Mouse (Mus musculus) myocyte (in vitro differentiated cells): ENCODE measurements at regions not wholly inside any gene's neighbourhood (a gene's known extent, or its start where the extent isn't known, plus 50 kb on each side); places are given as distances from the start of the nearest gene placed in this dataset.

Source experiments
- H3K27me3 ChIP-seq: one replicate; pipeline ENCODE4 v1.6.1; 2011; ENCODE audit not compliant: control insufficient read depth, insufficient read depth, insufficient read length
- H3K36me3 ChIP-seq: one replicate; pipeline ENCODE4 v1.6.1; 2011; ENCODE audit not compliant: control insufficient read depth, insufficient read depth
- H3K4me2 ChIP-seq: one replicate; pipeline ENCODE4 v1.6.1; 2011; ENCODE audit warnings: low read depth, control low read depth
- H3K4me3 ChIP-seq: one replicate; pipeline ENCODE4 v1.5.1; 2011; ENCODE audit warnings: mild to moderate bottlenecking, control low read depth, moderate library complexity
- H3K79me2 ChIP-seq: one replicate; pipeline ENCODE4 v1.6.1; 2011; ENCODE audit not compliant: control insufficient read depth, insufficient read depth
- H3ac ChIP-seq: one replicate; pipeline ENCODE4 v1.6.1; 2011; ENCODE audit not compliant: control insufficient read depth, insufficient read length
- CEBPB ChIP-seq: IDR thresholded peaks from 2 replicates; pipeline ENCODE4 v1.6.1; 2011; ENCODE audit warnings: mild to moderate bottlenecking, moderate library complexity; ENCODE audit not compliant: poor library complexity, insufficient read depth, severe bottlenecking
- E2F4 ChIP-seq: IDR thresholded peaks from one replicate; pipeline ENCODE4 v1.6.1; 2011; ENCODE audit warnings: mild to moderate bottlenecking, control low read depth, moderate library complexity; ENCODE audit not compliant: insufficient read depth
- MAX ChIP-seq: IDR thresholded peaks from one replicate; pipeline ENCODE4 v1.6.1; 2011; ENCODE audit warnings: low read depth, mild to moderate bottlenecking, control low read depth
- MYOD1 ChIP-seq, 3 experiments: IDR thresholded peaks; one replicate each; pipeline ENCODE4 v1.6.1; 2011; ENCODE audit warnings: control low read depth in 2 of 3, low read depth in 2 of 3, mild to moderate bottlenecking in 2 of 3, moderate library complexity in 1 of 3; ENCODE audit not compliant: insufficient read length in 2 of 3, control insufficient read depth in 1 of 3
- MYOG ChIP-seq, 3 experiments: IDR thresholded peaks; one replicate each; pipeline ENCODE4 v1.6.1; 2011; ENCODE audit warnings: control low read depth in 2 of 3, low read depth in 2 of 3, mild to moderate bottlenecking in 2 of 3; ENCODE audit not compliant: insufficient read length in 2 of 3, control insufficient read depth in 1 of 3, insufficient read depth in 1 of 3
- POLR2A ChIP-seq: IDR thresholded peaks from one replicate; pipeline ENCODE4 v1.6.1; 2011; ENCODE audit warnings: low read depth, mild to moderate bottlenecking, control low read depth, moderate library complexity; ENCODE audit not compliant: insufficient read length
- POLR2AphosphoS2 ChIP-seq: IDR thresholded peaks from one replicate; pipeline ENCODE4 v1.6.1; 2011; ENCODE audit warnings: low read depth, control low read depth; ENCODE audit not compliant: insufficient read length
- REST ChIP-seq: IDR thresholded peaks from one replicate; pipeline ENCODE4 v1.6.1; 2011; ENCODE audit warnings: mild to moderate bottlenecking, control low read depth, moderate library complexity; ENCODE audit not compliant: insufficient read depth, insufficient read length
- SRF ChIP-seq: IDR thresholded peaks from one replicate; pipeline ENCODE4 v1.6.1; 2011; ENCODE audit warnings: low read depth; ENCODE audit not compliant: control insufficient read depth, insufficient read length
- TCF12 ChIP-seq: IDR thresholded peaks from one replicate; pipeline ENCODE4 v1.6.1; 2011; ENCODE audit warnings: mild to moderate bottlenecking, control low read depth; ENCODE audit not compliant: poor library complexity, insufficient read depth, severe bottlenecking
- TCF3 ChIP-seq: IDR thresholded peaks from one replicate; pipeline ENCODE4 v1.6.1; 2011; ENCODE audit warnings: low read depth, control low read depth; ENCODE audit not compliant: insufficient read length
- USF1 ChIP-seq: IDR thresholded peaks from one replicate; pipeline ENCODE4 v1.6.1; 2011; ENCODE audit warnings: low read depth, mild to moderate bottlenecking, control low read depth, moderate library complexity

GRCm38 (mm10) chr1:168686821-168687220 is 254.8 kb upstream of the Pbx1 start:
- no peaks in the 10 kb centered on the region for H3K79me2 ChIP-seq
- H3K4me2 ChIP-seq = no peak overlapping the region
- H3K36me3 ChIP-seq = no peaks in the 10 kb centered on the region
- no peak overlapping the region for H3K4me3 ChIP-seq
- no peak overlapping the region for H3ac ChIP-seq
- no peaks in the 10 kb centered on the region for H3K27me3 ChIP-seq
- TF ChIP-seq USF1 = no peak
- no peak for TF ChIP-seq TCF12
- TF ChIP-seq MAX = no peak
- TF ChIP-seq CEBPB = no peak
- no peak for TF ChIP-seq POLR2A
- TF ChIP-seq MYOD1 (IDR thresholded peaks at IDR 0.05; ENCODE audit: control insufficient read depth in 1 of 3, insufficient read length in 2 of 3, low read depth in 2 of 3) = no peak
- TF ChIP-seq MYOG (IDR thresholded peaks at IDR 0.05; ENCODE audit: control insufficient read depth in 1 of 3, insufficient read depth in 1 of 3, insufficient read length in 2 of 3, low read depth in 2 of 3) = no peak
- TF ChIP-seq POLR2AphosphoS2 = no peak
- no peak for TF ChIP-seq REST
- no peak for TF ChIP-seq TCF3
- TF ChIP-seq SRF = no peak
- no peak for TF ChIP-seq E2F4

DNA sequence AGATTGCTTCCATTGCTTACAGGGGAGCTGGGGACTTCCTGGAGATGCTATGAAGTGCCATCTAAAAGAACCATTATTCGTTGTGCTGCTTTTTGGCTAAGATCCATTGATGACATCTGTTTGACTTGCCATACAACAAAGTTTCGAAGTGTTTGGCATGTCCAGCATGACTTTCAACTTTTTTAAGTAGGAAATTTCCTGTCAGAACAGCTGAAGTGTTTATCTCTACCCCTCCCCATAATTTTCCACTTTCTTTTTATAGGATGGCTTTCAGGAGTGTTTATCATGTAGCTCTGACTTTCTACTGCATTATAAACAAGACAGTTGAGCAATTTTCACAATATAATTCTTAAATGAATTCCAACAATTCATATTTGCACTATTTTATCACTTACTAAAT is 253.1 kb upstream of the Pbx1 start:
- Histone ChIP-seq H3K79me2 (no peaks in the 10 kb centered on the region), H3K4me2 (no peak overlapping the region), H3K4me3 (no peak overlapping the region), H3K27me3 (no peaks in the 10 kb centered on the region), H3K36me3 (no peaks in the 10 kb centered on the region), H3ac (no peak overlapping the region)
- TF ChIP-seq USF1 (no peak), TCF12 (no peak), E2F4 (no peak), REST (no peak), SRF (no peak), TCF3 (no peak), MYOD1 (IDR thresholded peaks at IDR 0.05; ENCODE audit: control insufficient read depth in 1 of 3, insufficient read length in 2 of 3, low read depth in 2 of 3) (no peak), MYOG (IDR thresholded peaks at IDR 0.05; ENCODE audit: control insufficient read depth in 1 of 3, insufficient read depth in 1 of 3, insufficient read length in 2 of 3, low read depth in 2 of 3) (no peak), POLR2AphosphoS2 (no peak), POLR2A (no peak), MAX (no peak)

DNA sequence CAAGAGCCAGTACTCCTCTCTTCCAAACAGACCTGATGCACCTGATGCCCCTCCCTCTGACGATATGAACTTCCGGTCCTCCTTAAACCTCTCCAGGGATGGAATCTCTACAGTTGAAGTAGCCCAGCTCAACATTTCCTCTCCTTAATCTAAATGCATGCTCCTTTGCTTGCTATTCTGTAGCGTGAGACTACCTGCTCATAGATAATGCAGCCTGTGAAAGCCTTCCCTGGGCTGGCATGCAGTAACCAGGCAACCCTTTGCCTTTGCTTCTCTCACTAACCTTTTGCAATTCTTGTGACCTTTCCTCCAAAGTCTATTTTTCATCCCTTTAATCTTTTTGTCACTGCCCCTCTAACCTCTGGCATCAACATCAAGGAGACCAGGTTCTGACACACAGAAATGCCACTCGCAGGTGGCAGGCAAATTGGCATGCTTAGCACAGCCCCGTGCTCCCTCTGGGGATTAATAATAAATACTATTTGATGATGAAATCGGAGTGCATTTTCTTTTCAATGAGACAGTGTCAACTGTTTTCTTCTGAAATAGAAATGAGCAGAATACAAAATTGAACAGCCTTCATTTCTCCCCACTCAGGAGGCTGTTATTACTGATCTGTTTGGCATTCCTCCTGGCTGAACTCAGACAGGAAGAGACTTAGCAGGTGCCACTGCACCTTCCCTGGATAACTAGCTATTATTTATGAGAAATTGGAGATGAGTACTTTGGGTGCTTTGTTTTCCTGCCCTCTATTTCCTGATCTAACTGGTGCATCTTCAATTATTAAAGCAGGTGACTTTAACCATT is 249.8 kb upstream of the Pbx1 start:
- Histone ChIP-seq H3K4me3 (no peak overlapping the region), H3K36me3 (no peaks in the 10 kb centered on the region), H3ac (no peak overlapping the region), H3K4me2 (no peak overlapping the region), H3K27me3 (no peaks in the 10 kb centered on the region), H3K79me2 (no peaks in the 10 kb centered on the region)
- TF ChIP-seq MYOG (IDR thresholded peaks at IDR 0.05; ENCODE audit: control insufficient read depth in 1 of 3, insufficient read depth in 1 of 3, insufficient read length in 2 of 3, low read depth in 2 of 3) (no peak), TCF12 (no peak), MYOD1 (IDR thresholded peaks at IDR 0.05; ENCODE audit: control insufficient read depth in 1 of 3, insufficient read length in 2 of 3, low read depth in 2 of 3) (no peak), TCF3 (no peak), MAX (no peak), POLR2AphosphoS2 (no peak), E2F4 (no peak)

- TF ChIP-seq POLR2A (no peak), USF1 (no peak), E2F4 (no peak), SRF (no peak), TCF3 (no peak)
- Histone ChIP-seq H3K4me2 (no peak overlapping the region), H3K27me3 (no peaks in the 10 kb centered on the region), H3ac (no peak overlapping the region), H3K79me2 (no peaks in the 10 kb centered on the region), H3K4me3 (no peak overlapping the region), H3K36me3 (no peaks in the 10 kb centered on the region)
Measured at GRCm38 (mm10) chr1:168680674-168681073, 248.6 kb upstream of the Pbx1 start.

- no peak overlapping the region for H3K4me3 ChIP-seq
- no peak overlapping the region for H3ac ChIP-seq
- TF ChIP-seq POLR2A (no peak), POLR2AphosphoS2 (no peak), SRF (no peak), USF1 (no peak), MYOG (IDR thresholded peaks at IDR 0.05; ENCODE audit: control insufficient read depth in 1 of 3, insufficient read depth in 1 of 3, insufficient read length in 2 of 3, low read depth in 2 of 3) (no peak), MYOD1 (IDR thresholded peaks at IDR 0.05; ENCODE audit: control insufficient read depth in 1 of 3, insufficient read length in 2 of 3, low read depth in 2 of 3) (no peak), MAX (no peak), CEBPB (no peak), E2F4 (no peak), TCF3 (no peak), REST (no peak), TCF12 (no peak)
- H3K4me2 ChIP-seq = no peak overlapping the region
- H3K36me3 ChIP-seq = no peaks in the 10 kb centered on the region
- H3K79me2 ChIP-seq = no peaks in the 10 kb centered on the region
- H3K27me3 ChIP-seq = no peaks in the 10 kb centered on the region
Measured at GRCm38 (mm10) chr1:168676418-168677413, 244.6 kb upstream of the Pbx1 start.
